Mouse (Mus musculus) bone marrow macrophage, adult 2 months (primary cell): ENCODE measurements around the gene Scyl1.

ENCODE experiments used
- CTCF ChIP-seq: IDR thresholded peaks from 2 replicates; pipeline ENCODE4 v1.5.1; 2012; ENCODE audit warnings: low read depth, mild to moderate bottlenecking, low read length, moderate library complexity
- POLR2A ChIP-seq: IDR thresholded peaks from 2 replicates; pipeline ENCODE4 v1.6.1; 2012; ENCODE audit warnings: mild to moderate bottlenecking, low read depth, low read length, borderline replicate concordance

- no peak for TF ChIP-seq CTCF
- no peak for TF ChIP-seq POLR2A
Observed at GRCm38 (mm10) chr19:5815010-5815409, 43.8 kb upstream of the Scyl1 start.
